Mouse (Mus musculus): ENCODE measurements around the gene Usp53.

DNA sequence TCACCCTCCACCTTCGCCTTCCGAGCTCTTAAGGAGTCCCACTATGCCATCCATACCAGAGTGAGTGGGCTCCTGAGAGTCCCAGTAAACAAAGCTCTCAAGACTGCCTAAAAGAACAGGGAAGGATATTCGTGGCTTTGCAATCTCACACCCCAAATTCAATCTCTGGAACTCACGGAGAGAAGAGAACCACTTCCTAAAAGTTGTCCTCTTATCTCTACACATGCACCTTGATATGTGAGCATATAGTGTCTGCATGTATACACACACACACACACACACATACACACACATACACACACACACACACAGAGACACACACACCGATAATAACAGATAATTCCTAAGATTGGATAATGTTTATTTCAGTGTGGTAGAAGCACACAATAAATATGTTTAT, 68.8 kb downstream of the Usp53 start:
- no peak for TF ChIP-seq CTCF (conservative IDR thresholded peaks at IDR 0.05 in 1 of 2, IDR thresholded peaks at IDR 0.05 in 1 of 2; ENCODE audit: low read depth in 2 of 2, low read length in 2 of 2)
- no peak for TF ChIP-seq POLR2A (IDR thresholded peaks at IDR 0.05; ENCODE audit: low read depth, low read length)
- no peak for TF ChIP-seq JUND (conservative IDR thresholded peaks at IDR 0.05; ENCODE audit: low read depth, low read length)
- no peak for TF ChIP-seq TCF12 (IDR thresholded peaks at IDR 0.05; ENCODE audit: low read depth, low read length)
- TF ChIP-seq BHLHE40 (IDR thresholded peaks at IDR 0.05; ENCODE audit: low read depth, low read length) = no peak
- TF ChIP-seq HCFC1 (IDR thresholded peaks at IDR 0.05; ENCODE audit: low read depth, low read length) = no peak
- no peak for TF ChIP-seq ZKSCAN1 (IDR thresholded peaks at IDR 0.05; ENCODE audit: borderline replicate concordance, low read depth, low read length)
